Mouse (Mus musculus): ENCODE data around the gene Tlx1.
A peak's percentile ranks its signal among the peaks of the same experiment; 100 is the strongest.

Tlx1 gene

GRCm38 (mm10) chr19:45150490-45151181, at the start of gene Tlx1:
TSS of gene Tlx1 (plus strand) at chr19:45150680.
- no peak for DNase-seq (ENCODE audit: low spot score)

- no peak for DNase-seq (ENCODE audit: low spot score)
Observed at GRCm38 (mm10) chr19:45105591-45105990, 44.9 kb upstream of the Tlx1 start.

GRCm38 (mm10) chr19:45106689-45107088, 43.8 kb upstream of the Tlx1 start:
- DNase-seq (ENCODE audit: low spot score), result no peak

- DNase-seq (ENCODE audit: low spot score), result no peak
Observed at GRCm38 (mm10) chr19:45110681-45111080, 39.8 kb upstream of the Tlx1 start.

- DNase-seq (ENCODE audit: low spot score), result no peak
Observed at GRCm38 (mm10) chr19:45112444-45112843, 38.0 kb upstream of the Tlx1 start.

- no peak for DNase-seq (ENCODE audit: low spot score)
Observed at GRCm38 (mm10) chr19:45113791-45114460, 36.6 kb upstream of the Tlx1 start.

GRCm38 (mm10) chr19:45114772-45115171, 35.7 kb upstream of the Tlx1 start:
- no peak for DNase-seq (ENCODE audit: low spot score)

GRCm38 (mm10) chr19:45116798-45117197, 33.7 kb upstream of the Tlx1 start:
- DNase-seq (ENCODE audit: low spot score), result peak; percentile 32

GRCm38 (mm10) chr19:45131966-45132628, 18.4 kb upstream of the Tlx1 start:
- no peak for DNase-seq (ENCODE audit: low spot score)

GRCm38 (mm10) chr19:45142531-45142930, 7.9 kb upstream of the Tlx1 start:
- no peak for DNase-seq (ENCODE audit: low spot score)

GRCm38 (mm10) chr19:45143214-45143895, 7.1 kb upstream of the Tlx1 start:
- no peak for DNase-seq (ENCODE audit: low spot score)

- DNase-seq (ENCODE audit: low spot score), result no peak
Observed at GRCm38 (mm10) chr19:45147071-45147470, 3.4 kb upstream of the Tlx1 start.

GRCm38 (mm10) chr19:45151361-45152182, 1.1 kb downstream of the Tlx1 start:
- no peak for DNase-seq (ENCODE audit: low spot score)

- no peak for DNase-seq (ENCODE audit: low spot score)
Observed at GRCm38 (mm10) chr19:45152183-45152650, 1.7 kb downstream of the Tlx1 start.

- DNase-seq (ENCODE audit: low spot score), result no peak
Observed at GRCm38 (mm10) chr19:45153311-45154058, 3.0 kb downstream of the Tlx1 start.

GRCm38 (mm10) chr19:45154059-45154386, 3.5 kb downstream of the Tlx1 start:
- no peak for DNase-seq (ENCODE audit: low spot score)

- DNase-seq (ENCODE audit: low spot score), result no peak
Observed at GRCm38 (mm10) chr19:45154521-45154920, 4.0 kb downstream of the Tlx1 start.

GRCm38 (mm10) chr19:45155141-45155790, 4.8 kb downstream of the Tlx1 start:
- no peak for DNase-seq (ENCODE audit: low spot score)

GRCm38 (mm10) chr19:45155791-45156186, 5.3 kb downstream of the Tlx1 start:
- DNase-seq (ENCODE audit: low spot score), result no peak

- DNase-seq (ENCODE audit: low spot score), result no peak
Observed at GRCm38 (mm10) chr19:45156381-45156780, 5.9 kb downstream of the Tlx1 start.

Measured in ovary, postnatal 36 days (tissue).